Mouse (Mus musculus): Measurements from ENCODE around the gene Rps9.
"Not testable (repeated sequence)": the region's sequence is repeated elsewhere in the genome, so short reads cannot be mapped to it uniquely, and the experiment has no call there.

Gene Rps9

DNA sequence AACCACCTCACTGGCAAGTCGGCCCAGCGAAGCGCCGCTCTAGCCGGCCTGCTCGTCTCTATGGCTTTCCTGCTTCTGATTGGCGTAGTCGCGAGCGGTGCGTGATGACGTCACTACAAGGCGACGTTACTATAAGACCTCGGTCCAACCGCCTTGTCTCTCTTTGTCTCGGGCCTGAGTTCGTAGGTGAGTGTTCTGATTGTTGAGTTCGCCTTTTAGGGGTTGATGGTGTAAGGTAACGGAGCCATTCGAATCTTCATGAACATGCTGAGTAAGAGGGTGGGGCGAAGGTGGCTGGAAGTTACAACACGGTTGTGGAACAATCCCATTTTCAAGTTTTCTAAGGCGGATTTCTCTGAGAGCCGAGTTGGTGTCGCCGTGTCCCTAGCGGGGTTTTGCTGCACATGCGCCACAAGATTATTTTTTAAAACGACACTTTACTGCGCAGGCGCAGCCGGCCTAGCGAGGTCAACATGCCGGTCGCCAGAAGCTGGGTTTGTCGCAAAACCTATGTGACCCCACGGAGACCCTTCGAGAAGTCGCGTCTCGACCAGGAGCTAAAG lies at the start of gene Rps9:
TSS of gene Rps9 (plus strand) at position 115 of the 563 bp plus-strand sequence.
- peak; percentile 97 for DNase-seq

DNA sequence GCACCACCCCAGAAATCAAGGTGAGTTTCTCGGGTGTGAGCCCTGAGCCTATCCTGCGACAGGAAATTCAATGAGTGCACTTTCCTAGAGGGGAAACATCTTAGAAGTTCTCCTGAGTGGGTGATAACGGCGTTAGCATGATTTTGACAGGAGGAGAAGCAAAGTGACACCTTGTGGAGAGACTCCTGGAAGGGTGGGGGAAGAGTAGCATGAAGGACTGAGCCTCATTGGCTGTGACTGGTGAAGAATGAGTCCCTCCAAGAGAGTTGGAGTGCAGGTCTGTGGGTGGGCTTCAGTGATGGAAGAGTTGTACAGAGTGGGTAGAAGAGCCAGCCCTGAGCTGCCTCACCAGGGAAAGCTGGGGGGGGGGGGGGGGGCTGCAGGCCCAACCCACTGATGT lies 46.8 kb upstream of the Rps9 start:
- DNase-seq: no peak

DNA sequence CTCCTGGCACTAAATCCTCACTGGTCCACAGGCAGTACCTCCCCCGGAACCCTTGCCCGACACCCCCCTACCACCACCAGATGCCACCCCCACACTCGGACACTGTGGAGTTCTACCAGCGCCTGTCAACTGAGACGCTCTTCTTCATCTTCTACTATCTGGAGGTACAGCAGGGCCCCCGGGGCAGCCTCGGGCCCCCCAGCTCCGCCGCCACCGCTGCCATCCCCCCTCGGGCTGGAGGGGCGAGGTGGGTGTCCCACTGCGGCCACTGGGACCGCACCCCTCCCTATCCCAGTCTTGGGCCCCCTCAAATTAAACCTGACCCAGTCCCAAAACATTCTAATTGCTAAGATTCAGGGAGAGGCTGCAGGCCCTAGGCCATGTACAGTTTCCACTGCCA lies 45.2 kb upstream of the Rps9 start:
- no peak for DNase-seq

DNA sequence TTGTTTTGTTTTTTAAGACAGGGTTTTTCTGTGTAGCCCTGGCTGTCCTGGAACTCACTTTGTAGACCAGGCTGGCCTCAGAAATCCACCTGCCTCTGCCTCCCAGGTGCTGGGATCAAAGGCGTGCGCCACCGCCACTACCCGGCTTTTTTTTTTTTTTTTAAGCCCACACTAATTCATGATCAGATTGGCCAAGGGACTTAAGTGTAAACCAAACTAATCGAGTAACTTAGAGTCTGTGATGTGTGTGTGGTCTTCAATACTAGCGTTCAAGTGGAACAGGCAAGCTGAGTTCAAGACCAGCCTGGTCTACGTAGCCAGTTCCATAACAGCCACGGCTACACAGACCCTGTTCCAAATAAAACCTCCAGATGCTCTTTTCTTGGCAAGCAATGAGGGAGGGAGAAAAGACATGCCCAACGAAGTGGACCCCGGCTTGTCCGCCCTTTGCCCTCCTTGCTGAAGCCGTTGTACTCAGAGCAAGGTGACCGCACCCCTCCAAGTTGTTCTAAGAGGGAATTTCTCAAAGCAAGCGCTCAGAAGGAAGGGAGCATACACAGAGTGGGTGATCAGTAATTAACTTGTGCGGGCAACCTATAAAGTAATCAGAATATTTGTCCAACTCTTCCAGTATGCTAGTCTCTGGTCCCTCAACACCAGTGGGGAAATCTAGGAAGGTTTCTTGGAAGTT lies 39.1 kb upstream of the Rps9 start:
- peak; percentile 50 for DNase-seq

DNA sequence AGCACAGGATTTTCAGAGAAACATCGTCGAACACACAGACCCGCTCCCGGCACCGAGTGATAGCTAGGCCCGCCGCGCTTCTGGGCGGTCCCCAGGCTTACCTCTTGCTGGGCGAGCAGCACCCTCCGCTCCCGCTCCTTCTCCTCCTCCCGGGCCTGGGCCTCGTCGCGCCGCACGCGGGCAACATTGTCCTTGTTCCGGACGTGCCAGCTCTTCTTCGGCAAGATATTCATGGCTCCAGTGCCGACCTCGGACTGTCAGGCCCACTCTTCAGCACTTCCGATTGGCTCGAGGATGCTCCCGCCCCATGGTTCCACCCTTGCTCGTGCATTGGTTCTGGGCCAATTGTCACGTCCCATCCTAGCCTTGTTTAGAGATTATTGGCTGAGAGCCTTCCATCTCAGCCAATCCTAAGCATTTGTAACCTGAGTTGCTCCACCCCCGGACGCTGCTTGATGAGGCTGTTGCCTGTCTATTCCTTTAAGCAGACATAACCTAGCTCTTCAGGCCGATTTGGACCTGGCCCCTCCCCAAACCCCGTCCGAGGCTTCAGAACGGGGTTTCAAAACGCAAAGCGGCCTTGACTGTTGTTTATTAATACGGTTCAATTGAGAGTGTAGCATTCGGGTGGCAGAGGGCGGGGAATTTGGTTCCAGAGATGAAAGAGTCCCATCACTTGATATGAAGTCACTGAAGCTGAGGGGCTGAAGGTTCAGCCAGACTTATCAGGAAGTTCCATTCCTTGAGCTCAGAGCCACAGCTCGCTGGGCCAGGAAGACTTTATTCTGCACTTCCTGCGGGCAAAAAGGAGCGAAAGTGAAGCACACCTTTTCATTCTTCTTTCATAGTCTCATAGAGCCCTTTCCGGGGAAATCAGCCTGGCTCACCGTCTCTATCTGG lies 38.3 kb upstream of the Rps9 start, which contains the start of gene Leng1:
TSS of gene Leng1 (minus strand) at position 626 of the 900 bp plus-strand sequence.
- DNase-seq: peak; percentile 96

DNA sequence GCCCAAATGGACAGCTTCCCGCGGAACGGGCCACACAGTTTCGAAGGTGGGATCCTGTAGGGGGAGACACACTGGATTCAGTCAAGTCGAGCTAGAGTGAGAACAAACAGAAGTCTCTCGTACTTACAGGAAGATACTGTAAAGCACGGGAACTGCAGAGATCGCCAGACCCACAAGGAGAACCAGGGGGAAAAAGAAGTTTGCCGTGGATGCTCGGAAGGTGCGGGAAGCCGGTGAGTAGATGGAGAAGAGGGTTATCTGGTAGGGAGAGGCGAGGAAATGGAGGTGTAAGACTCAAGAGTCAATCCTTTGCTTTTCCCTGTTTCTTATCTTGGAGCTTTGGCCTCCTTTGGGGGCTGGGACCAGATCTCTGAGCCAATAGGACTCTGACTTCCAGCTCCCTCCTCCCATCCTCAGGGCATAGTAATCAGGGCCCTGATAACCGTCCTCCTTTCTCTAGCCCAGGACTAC lies 36.8 kb upstream of the Rps9 start:
- DNase-seq: no peak

DNA sequence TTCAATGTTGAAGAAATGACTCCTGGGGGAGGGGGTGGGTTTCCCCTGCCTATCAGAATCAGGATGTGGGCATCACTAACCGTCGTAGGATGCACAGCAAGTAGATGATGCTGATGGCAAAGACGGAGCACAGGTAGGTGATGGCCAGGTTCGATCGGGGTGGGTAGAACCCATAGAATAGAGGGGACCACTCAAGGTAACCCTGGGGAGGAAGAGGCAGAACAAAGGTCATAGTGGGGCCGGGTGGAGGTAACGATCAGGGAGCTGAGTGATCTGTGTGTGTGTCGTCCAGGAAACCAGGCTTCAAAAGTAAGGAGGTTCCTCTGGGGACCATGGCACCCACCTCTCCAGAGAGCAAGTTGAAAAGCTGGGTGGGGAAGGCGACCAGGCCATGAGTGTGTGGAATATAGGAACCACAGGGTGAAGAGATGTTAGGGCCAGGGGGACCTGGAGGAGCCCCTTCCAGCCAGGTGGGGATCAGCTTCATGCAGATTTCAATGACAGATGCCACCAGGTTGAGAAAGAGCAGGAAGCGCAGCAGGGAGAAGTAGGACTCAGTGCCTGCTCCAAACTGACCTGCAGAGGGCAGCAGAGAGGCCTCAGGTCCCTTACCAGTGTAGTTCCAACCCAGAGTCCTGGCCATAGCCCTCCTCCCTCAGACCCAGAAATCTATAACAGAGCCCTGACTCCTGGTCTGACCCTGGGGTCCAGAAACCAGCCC lies 29.1 kb upstream of the Rps9 start:
- peak; percentile 85 for DNase-seq

DNA sequence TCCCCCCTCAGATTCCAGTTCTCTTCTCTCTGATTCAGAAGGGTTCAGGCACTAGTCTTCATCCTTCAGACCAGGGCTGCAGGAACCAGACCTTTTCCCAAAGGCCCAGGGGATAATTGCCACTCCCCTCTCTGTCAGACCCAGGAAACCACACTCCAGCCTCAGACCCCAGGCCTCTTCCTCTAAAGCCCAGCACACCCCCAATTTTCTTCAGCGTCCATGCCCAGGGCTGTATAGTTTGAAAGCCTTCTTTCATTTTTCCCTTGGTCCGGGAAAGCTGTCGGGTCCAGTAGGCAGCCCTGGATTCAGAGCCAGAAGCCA lies 28.6 kb upstream of the Rps9 start:
- DNase-seq: no peak

DNA sequence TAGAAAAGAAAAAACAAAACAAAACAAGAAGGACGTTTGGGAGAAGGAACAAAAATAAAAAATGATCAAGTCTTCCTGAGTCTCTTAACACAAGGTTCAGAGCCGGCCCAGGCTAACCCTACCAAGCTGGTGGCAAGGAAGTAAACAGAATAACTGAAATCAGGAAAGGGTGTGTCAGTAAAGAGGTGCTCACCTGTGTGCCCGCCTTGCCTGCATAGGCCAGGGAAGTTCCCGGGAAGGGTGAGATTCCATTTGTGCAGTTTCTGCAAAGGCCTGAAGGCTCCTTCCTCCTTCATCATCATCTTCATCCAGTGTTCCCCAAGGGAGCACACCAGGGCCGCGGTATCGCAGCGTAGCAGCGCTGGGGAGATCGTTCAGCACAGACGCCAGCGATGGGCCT lies 27.4 kb upstream of the Rps9 start:
- DNase-seq: no peak

DNA sequence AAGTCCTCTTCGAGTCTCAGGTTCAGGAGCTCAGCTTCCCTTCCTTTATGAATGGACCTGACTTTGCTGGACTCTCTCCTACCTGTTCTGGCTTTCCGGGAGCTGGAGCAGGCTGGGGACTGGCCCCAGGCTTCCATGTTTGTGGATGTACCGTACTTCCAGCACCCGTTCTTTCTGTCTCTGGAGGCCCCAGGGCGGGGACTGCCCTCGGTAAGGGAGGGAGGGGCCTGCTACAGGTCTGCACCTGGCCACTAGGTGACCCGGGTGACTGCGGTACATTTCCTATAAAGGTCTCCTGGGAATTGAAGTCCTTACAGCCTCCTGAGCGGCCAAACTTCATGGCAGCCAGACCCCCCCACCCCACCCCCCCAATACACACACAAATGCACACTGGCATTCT lies 26.5 kb upstream of the Rps9 start, which contains the start of gene Tmc4:
TSS of gene Tmc4 (minus strand) at position 212 of the 400 bp plus-strand sequence.
- DNase-seq: peak; percentile 65

DNA sequence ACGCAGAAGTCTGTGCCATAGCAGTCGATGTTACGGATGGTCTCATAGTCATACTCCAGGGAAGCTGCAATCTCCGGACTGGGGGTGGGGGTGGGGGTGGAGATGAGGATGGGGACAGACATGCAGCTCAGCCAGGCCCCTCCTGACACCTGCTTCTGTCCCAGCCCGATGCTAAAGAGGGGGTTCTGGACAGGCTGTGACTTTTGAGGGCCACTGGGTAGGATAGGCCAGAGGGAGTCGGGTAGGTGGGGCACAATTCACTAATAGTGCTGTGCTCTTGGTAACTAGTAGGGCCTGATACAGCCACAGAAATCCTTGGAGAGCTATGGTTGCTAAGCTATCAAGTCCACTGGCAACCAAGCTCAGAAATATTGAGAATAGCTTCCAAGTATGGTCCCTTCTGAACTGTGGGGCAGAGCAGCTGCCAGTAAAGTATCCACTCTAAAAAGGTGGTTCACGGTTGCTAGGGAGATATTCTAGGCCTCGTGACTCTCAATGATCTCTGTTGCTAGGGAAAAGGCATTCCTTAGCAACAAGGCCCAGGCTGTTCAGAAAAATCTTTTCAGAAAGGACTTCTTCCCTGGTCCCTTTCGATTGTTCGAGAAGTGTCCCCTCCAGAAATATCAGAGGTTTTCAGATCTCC lies 19.8 kb upstream of the Rps9 start:
- no peak for DNase-seq

DNA sequence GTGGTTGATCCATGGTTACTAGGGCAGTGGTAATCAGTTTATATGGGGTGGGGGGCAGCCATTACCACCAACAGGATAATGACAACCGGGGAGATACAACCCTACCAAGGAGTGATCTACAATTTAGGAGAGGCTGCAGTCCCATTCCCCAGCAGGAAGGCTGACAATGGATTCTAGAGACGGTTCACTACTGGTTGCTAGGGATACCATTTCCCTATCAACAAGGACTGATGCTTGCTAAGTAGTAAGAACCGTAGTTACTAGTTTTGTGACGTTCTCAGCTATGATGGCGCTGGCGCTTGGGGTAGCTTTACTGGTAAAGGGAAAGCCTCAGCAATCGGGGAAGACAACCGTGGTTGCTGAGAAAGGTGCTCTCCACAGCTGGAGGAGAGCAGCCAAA lies 19.1 kb upstream of the Rps9 start:
- DNase-seq: no peak

DNA sequence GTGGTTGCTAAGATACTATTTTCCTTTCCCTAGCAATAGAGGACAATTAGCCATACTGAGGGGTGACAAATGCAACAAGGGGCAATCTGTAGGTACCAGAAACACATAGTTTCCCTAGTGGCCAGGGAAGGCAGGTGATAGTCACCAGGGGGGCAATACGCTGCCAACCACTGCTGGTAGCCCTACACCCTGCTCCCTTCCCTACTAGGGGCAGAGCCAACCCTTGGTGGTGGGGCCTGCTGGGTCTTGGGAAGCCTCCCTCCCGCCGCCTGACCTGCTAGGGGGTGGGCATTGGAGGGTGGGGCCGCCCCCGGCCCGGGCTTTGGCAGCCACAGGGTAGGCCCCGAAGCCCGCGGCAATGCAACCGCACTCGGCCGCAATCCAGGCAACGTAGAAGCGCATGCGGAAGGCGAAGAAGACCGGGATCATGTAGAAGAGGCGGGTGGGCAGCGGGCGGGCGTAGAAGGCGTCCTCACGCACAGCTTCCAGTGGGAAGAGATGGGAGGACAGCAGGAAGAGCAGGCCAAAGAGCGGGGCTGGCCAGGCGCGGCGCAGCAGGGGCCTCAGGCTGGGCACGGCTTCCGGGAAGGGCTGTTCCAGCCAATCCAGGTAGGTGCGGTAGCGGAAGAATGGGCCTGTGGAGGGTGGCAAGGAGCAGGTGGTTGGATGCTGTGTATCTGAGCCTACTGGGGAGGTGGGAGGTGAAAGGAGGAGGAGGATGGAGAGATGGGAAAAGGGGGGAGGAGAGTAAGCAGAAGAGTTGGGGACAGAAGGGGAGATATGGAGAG lies 18.2 kb upstream of the Rps9 start:
- no peak for DNase-seq

DNA sequence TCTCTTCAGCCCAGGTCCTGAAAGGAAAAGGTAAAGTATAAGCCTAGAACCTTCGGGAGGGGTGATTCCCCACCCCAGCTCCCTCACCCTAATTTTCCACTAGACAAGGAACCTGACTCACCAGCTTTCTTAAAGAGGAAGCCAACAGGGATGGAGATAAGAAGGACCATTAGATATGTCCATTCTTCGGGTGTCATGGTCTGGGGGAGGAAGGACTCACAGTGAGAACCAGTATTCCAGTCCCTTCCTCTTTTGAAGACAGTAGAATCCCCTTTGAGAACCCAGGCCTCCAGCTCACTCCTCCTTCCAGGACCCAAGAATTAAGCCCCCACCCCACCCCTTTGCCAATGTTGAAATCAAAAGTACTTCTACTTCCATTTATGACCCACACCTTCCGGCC lies 11.9 kb upstream of the Rps9 start:
- DNase-seq: no peak

DNA sequence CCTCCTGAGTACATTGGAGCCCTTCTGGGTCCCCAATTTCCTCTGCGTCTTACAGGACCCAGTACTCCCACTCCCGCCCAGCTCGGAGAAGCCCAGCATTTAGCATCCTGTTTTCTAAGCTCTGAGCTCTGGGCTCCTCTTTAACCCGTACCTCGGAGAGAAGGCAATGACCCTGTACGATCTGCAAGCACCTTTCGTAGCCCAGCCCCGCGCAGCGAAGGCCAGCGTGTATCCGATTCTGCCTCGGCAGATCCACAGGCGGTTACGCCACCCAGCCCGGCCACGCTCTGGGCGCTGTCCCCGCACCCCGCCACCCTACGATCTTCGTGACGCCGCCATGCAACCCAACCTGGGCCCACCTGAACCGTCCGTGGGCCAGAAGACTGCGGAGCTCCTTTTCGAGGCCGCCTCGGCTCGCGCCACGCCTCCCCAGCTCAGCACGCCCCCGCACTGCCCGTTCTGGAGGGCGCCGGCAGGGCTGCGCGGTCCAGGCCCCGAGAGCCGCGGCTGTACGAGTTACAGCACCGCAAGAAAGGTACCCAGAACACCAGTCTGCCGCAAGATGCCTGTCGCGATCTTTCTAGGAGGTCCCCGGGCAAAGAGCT lies 11.3 kb upstream of the Rps9 start, which contains the start of gene Tsen34:
TSS of gene Tsen34 (plus strand) at position 482 of the 605 bp plus-strand sequence.
- DNase-seq: no peak

DNA sequence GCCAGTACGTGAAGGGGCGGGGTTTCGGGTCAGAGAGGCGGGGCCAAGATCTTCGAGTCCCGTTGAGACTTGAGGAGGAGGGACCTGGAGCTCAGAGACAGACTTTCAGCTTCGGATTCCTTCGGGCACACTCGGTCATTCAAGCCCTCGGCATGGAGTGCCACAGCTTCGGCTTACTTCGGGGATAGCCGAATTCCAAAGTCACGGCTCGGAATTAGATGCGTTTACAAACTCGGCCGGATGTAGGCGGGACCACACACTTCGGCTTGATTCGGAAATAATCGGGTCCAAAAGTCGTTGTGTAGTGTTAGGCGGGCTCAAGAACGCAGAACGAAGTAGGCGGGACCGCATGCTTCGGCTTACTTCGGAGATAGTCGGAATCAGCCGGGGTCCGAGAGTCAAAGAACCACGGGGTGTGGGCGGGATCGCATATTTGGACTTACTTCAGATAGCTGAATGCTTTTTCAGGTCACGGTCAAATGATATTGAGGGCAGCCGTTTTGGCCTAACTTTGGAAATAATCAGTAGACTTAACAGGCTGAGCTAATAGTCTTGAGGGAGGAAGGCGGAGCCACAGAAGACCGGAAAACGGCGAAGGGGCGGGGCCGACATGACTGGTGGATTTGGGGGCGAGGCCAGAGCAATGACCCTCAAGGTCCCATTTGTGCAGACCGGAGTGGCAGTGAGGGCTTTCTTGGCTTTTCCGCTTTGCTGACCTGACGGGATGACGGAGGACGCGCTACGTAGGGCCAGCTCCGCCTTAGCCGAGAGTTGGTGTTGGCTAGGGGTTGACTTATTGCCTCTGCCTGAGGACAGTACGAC lies 10.6 kb upstream of the Rps9 start, which contains the start of gene Mboat7:
TSS of gene Mboat7 (minus strand) at position 537 of the 822 bp plus-strand sequence.
- peak; percentile 99 for DNase-seq

DNA sequence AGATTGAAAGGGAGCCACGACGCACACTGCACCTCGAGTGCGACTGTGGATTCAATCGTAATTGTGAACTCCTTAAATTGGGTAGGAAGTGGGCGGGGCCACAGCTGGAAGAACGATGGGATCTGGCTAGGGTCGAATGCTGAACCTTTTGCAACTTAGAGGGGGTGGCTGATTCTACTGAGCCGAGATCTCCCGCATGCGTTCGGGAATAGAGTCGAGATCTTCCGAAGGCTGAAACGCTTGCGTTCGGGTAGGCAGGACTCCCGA lies 10.1 kb upstream of the Rps9 start:
- no peak for DNase-seq

DNA sequence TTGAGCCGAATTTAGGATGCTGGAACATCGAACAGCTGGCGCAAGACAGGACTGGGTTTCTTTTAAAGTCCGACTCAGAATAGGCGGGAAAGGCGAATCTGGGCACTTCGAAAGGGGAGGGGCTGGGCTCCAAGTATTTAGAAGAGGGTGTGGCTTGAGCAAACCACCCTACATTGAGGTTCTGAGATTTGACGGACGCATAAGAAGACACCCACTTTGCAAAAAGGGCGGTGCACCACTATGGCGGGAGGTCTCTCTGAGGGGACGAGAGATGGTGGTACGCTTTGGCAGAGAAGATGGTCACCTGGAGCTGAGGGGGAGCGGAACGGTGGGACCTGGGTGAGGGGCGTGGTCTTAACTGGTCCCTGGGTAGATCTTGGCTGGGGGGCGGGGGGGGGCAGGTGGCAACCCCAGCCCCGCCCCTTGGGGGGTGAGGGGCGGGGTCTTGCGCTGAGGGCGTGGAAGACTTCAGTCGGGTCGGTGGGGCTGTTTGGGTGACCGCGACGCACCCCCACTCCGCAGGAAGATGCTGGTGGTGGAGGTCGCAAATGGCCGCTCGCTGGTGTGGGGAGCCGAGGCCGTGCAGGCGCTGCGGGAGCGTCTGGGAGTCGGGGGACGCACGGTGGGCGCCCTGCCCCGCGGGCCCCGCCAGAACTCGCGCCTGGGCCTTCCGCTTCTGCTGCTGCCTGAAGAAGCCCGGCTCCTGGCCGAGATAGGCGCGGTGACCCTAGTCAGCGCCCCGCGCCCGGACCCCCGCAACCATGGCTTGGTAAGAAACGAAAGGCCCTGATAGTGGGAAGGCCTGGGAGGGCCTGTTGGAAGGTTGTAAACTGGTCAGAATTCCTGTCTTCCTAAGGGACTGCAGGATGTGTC lies 9.5 kb upstream of the Rps9 start:
- peak; percentile 80 for DNase-seq

DNA sequence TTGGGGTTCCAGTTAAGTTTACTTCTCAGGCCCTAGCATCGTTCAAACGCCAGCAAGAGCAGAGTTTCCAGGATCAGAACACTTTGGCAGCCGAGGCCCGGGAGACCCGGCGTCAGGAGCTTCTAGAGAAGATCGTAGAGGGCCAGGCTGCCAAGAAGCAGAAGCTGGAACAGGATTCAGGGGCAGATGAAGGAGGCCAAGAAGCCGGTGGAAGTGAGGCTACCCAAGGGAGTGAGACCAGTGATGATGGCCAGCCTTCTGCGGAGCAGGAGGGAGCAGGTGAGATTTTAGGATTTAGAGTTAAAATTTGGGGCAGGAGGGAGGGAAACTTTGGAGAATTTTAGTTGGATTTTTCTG lies 8.9 kb upstream of the Rps9 start:
- not testable (repeated sequence) for DNase-seq
